Mouse (Mus musculus) kidney, adult 2 months (tissue): ENCODE measurements around the gene Atp6v0e2.

Experiments
- CTCF ChIP-seq: fragments of 200-500 bp; conservative IDR thresholded peaks from 2 replicates; pipeline ENCODE4 v1.5.1; 2011; ENCODE audit warnings: low read depth, mild to moderate bottlenecking, control low read depth, low read length, moderate library complexity, mixed read lengths; ENCODE audit not compliant: insufficient read depth, insufficient read length
- POLR2A ChIP-seq: fragments of 200-500 bp; IDR thresholded peaks from one replicate; pipeline ENCODE4 v1.6.1; 2011; ENCODE audit warnings: low read depth, low read length, control low read depth

DNA sequence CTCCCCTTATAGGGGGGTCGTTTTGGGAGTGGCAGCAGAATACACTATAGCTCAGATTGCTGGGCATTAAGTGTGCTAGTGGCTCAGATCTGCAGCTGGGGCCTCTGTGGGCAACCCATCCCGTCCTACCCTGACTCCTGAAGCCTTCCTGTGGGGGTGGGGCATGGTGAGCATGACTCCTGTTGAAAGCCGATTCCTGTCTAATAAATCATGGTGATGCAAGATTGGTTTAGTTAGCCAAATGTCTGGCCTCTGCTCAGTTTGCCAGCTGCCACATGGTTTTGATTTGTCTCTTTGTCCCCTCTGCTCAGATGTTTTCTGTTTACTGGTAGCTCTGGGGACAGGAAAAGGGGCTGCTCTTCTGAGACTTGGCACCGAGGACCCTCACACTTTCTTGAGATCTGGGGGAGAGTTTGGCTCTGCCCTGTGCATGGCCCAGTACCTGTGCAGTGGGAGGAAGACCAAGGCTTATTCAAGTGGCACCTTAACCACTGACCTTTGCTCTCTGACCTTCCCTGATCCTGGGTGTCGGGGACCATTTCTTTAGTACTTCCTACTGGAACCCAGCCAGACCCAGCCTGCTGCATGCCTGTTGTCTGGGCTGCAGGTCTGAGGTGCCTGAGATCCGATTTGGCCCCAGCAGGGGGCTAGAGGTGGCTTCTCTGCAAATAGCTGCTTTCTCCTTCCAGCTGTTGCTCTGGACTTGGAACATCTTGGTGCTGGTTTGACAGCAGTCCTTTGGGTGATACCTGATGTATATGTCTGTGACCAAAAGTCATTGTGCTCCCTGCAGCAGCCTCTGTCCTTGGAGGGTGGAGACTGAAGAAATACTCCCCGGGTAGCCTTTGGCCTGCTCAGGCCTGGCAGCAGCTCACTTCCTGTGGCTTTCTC is 4.4 kb downstream of the Atp6v0e2 start:
- TF ChIP-seq CTCF = no peak
- TF ChIP-seq POLR2A = no peak
